Mouse (Mus musculus): ENCODE measurements around the gene Ap2s1. TPM values are rescaled to one million over a fixed set of nuclear protein-coding genes. Genes with fewer than 3 reads are reported as not detected.

Gene Ap2s1
- polyA plus RNA-seq, 1 experiment, result 162 TPM

- Histone ChIP-seq H3K4me1 (ENCODE audit: control insufficient read depth) (peaks cover 11% of the 10 kb centered on the region), H3K9me3 (ENCODE audit: control insufficient read depth, low read length) (no peaks in the 10 kb centered on the region), H3K27me3 (ENCODE audit: control insufficient read depth) (no peaks in the 10 kb centered on the region), H3K36me3 (ENCODE audit: control insufficient read depth) (peaks cover 93% of the 10 kb centered on the region), H3K4me3 (replicated peaks) (no peak overlapping the region)
- no peak for TF ChIP-seq GATA1 (IDR thresholded peaks at IDR 0.05; ENCODE audit: low read length)
- no peak for TF ChIP-seq TAL1 (IDR thresholded peaks at IDR 0.05; ENCODE audit: low read length)
These were observed 7.9 kb downstream of the Ap2s1 start for GRCm38 (mm10) chr7:16746093-16746492.

- Histone ChIP-seq H3K36me3 (ENCODE audit: control insufficient read depth) (peaks cover 77% of the 10 kb centered on the region), H3K4me3 (replicated peaks) (no peak overlapping the region)
These were observed 9.4 kb downstream of the Ap2s1 start for GRCm38 (mm10) chr7:16747656-16748055.

GRCm38 (mm10) chr7:16752016-16752415, 13.8 kb downstream of the Ap2s1 start:
- Histone ChIP-seq H3K4me3 (replicated peaks) (no peak overlapping the region), H3K9me3 (ENCODE audit: control insufficient read depth, low read length) (peaks cover 2% of the 10 kb centered on the region; the same call in 1 of the 2 replicates), H3K4me1 (ENCODE audit: control insufficient read depth) (peaks cover 16% of the 10 kb centered on the region), H3K36me3 (ENCODE audit: control insufficient read depth) (peaks cover 35% of the 10 kb centered on the region), H3K27me3 (ENCODE audit: control insufficient read depth) (peaks cover 12% of the 10 kb centered on the region)
- TF ChIP-seq TAL1 (IDR thresholded peaks at IDR 0.05; ENCODE audit: low read length) (no peak), GATA1 (IDR thresholded peaks at IDR 0.05; ENCODE audit: low read length) (no peak)

More at GRCm38 (mm10) chr7:16747656-16748055, 9.4 kb downstream of the Ap2s1 start:
- Histone ChIP-seq H3K27me3 (ENCODE audit: control insufficient read depth) (no peaks in the 10 kb centered on the region), H3K9me3 (ENCODE audit: control insufficient read depth, low read length) (no peaks in the 10 kb centered on the region), H3K4me1 (ENCODE audit: control insufficient read depth) (peaks cover 15% of the 10 kb centered on the region)
- TF ChIP-seq GATA1 (IDR thresholded peaks at IDR 0.05; ENCODE audit: low read length), result no peak
- TF ChIP-seq TAL1 (IDR thresholded peaks at IDR 0.05; ENCODE audit: low read length), result no peak

GRCm38 (mm10) chr7:16755362-16756017, 17.3 kb downstream of the Ap2s1 start:
- H3K4me1 ChIP-seq (ENCODE audit: control insufficient read depth), result peaks cover 16% of the 10 kb centered on the region
- peaks cover 4% of the 10 kb centered on the region for H3K36me3 ChIP-seq (ENCODE audit: control insufficient read depth)
- H3K4me3 ChIP-seq (replicated peaks), result no peak overlapping the region
- peaks cover 3% of the 10 kb centered on the region; the same call in 1 of the 2 replicates for H3K9me3 ChIP-seq (ENCODE audit: control insufficient read depth, low read length)
- TF ChIP-seq TAL1 (IDR thresholded peaks at IDR 0.05; ENCODE audit: low read length) (no peak), GATA1 (IDR thresholded peaks at IDR 0.05; ENCODE audit: low read length) (no peak)
- peaks cover 15% of the 10 kb centered on the region for H3K27me3 ChIP-seq (ENCODE audit: control insufficient read depth)

- H3K9me3 ChIP-seq (ENCODE audit: control insufficient read depth, low read length), result peaks cover 3% of the 10 kb centered on the region; the same call in 1 of the 2 replicates
- TF ChIP-seq TAL1 (IDR thresholded peaks at IDR 0.05; ENCODE audit: low read length), result no peak
- no peak for TF ChIP-seq GATA1 (IDR thresholded peaks at IDR 0.05; ENCODE audit: low read length)
- H3K4me3 ChIP-seq (replicated peaks), result no peak overlapping the region
- H3K27me3 ChIP-seq (ENCODE audit: control insufficient read depth), result peaks cover 24% of the 10 kb centered on the region
- H3K36me3 ChIP-seq (ENCODE audit: control insufficient read depth), result no peaks in the 10 kb centered on the region
- peaks cover 9% of the 10 kb centered on the region for H3K4me1 ChIP-seq (ENCODE audit: control insufficient read depth)
These were observed 20.8 kb downstream of the Ap2s1 start for GRCm38 (mm10) chr7:16758872-16759574.

- Histone ChIP-seq H3K36me3 (ENCODE audit: control insufficient read depth) (no peaks in the 10 kb centered on the region), H3K27me3 (ENCODE audit: control insufficient read depth) (peaks cover 23% of the 10 kb centered on the region), H3K9me3 (ENCODE audit: control insufficient read depth, low read length) (peaks cover 3% of the 10 kb centered on the region; the same call in 1 of the 2 replicates), H3K4me3 (replicated peaks) (no peak overlapping the region), H3K4me1 (ENCODE audit: control insufficient read depth) (peaks cover 6% of the 10 kb centered on the region)
- no peak for TF ChIP-seq GATA1 (IDR thresholded peaks at IDR 0.05; ENCODE audit: low read length)
- no peak for TF ChIP-seq TAL1 (IDR thresholded peaks at IDR 0.05; ENCODE audit: low read length)
These were observed 22.1 kb downstream of the Ap2s1 start for GRCm38 (mm10) chr7:16760292-16760691.

GRCm38 (mm10) chr7:16761005-16761481, 22.8 kb downstream of the Ap2s1 start:
- Histone ChIP-seq H3K27me3 (ENCODE audit: control insufficient read depth) (peaks cover 19% of the 10 kb centered on the region), H3K9me3 (ENCODE audit: control insufficient read depth, low read length) (peaks cover 3% of the 10 kb centered on the region; the same call in 1 of the 2 replicates), H3K36me3 (ENCODE audit: control insufficient read depth) (no peaks in the 10 kb centered on the region), H3K4me1 (ENCODE audit: control insufficient read depth) (no peaks in the 10 kb centered on the region; the same call in none of the 2 replicates), H3K4me3 (replicated peaks) (no peak overlapping the region)
- no peak for TF ChIP-seq GATA1 (IDR thresholded peaks at IDR 0.05; ENCODE audit: low read length)
- TF ChIP-seq TAL1 (IDR thresholded peaks at IDR 0.05; ENCODE audit: low read length), result no peak

- peaks cover 3% of the 10 kb centered on the region; the same call in 1 of the 2 replicates for H3K9me3 ChIP-seq (ENCODE audit: control insufficient read depth, low read length)
- H3K4me3 ChIP-seq (replicated peaks), result no peak overlapping the region
- H3K4me1 ChIP-seq (ENCODE audit: control insufficient read depth), result no peaks in the 10 kb centered on the region; the same call in none of the 2 replicates
- peaks cover 19% of the 10 kb centered on the region for H3K27me3 ChIP-seq (ENCODE audit: control insufficient read depth)
- no peak for TF ChIP-seq GATA1 (IDR thresholded peaks at IDR 0.05; ENCODE audit: low read length)
- TF ChIP-seq TAL1 (IDR thresholded peaks at IDR 0.05; ENCODE audit: low read length), result no peak
- no peaks in the 10 kb centered on the region for H3K36me3 ChIP-seq (ENCODE audit: control insufficient read depth)
These were observed 23.4 kb downstream of the Ap2s1 start for GRCm38 (mm10) chr7:16761630-16762029.

Measured in erythroblast, embryonic 14.5 days (primary cell).